Mouse (Mus musculus) gastrocnemius, adult 8-10 months (tissue): ENCODE data around the gene Pdxdc1. TPM values are rescaled to one million over a fixed set of nuclear protein-coding genes. Genes with fewer than 3 reads are reported as not detected.
"Not testable (repeated sequence)": the region's sequence is repeated elsewhere in the genome, so short reads cannot be mapped to it uniquely, and the experiment has no call there.

Source experiments
- DNase-seq, 2 experiments: peaks; one replicate each; pipeline ENCODE4 v3.0.0; 2022; ENCODE audit warnings: low spot score in 2 of 2
- total RNA-seq, 4 experiments: library from RNA; stranded (reverse); gene quantifications; 2 replicates each; pipeline ENCODE4 v1.2.4; 2022

The Pdxdc1 gene
- total RNA-seq, 4 experiments from 2014 or later: 48.2 to 53.4 (median 50.5) TPM

DNA sequence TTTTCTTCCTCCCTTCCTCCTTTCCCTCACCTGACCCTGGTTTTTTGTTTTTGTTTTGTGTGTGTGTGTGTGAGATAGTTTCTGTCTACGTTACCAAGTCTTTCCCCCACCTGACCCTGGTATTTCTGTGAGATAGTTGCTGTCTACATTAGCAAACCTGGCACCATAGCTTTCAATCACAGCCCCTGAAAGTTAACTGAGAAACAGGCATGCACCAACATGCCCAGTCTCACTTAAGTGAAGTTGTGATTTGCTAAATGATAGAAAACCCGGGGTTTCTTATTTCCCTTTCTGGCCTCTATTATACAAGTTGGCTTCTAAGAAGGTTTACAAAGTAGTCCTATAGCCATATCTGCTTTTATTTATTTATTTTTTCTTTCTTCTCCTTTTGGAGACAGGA lies 12.5 kb downstream of the Pdxdc1 start:
- no peak for DNase-seq

DNA sequence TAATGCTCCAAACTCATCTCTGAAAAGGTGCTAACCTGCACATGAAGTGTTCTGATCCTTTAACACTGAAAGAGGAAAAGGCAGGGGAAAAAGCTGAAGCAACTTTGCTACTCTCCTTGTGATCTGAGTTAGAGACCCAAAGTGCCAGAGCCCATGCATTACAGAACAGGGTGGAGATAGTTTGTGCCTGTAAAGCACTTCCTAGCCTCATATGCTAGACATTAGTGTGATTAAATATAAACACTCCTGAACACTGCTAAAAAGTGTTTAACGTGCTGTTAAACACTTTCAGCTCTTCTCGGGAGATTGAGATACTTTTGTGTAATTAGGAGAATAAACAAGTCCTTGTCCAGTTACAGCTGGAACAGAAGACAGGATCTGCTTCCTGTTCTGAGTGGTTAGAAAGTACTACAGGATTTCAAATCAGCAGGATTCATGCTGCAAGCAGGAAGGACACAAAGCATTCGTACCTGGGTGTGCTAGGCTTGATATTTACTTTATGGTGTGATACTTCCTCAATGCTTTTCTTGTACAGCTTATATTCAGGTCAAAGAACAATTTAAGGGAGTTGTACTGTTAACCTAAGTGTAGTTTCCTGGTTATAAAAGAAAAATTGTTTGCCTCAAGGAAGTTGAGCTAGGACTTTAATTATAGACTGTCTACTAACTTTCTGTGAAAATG lies 19.7 kb downstream of the Pdxdc1 start:
- DNase-seq: no peak

DNA sequence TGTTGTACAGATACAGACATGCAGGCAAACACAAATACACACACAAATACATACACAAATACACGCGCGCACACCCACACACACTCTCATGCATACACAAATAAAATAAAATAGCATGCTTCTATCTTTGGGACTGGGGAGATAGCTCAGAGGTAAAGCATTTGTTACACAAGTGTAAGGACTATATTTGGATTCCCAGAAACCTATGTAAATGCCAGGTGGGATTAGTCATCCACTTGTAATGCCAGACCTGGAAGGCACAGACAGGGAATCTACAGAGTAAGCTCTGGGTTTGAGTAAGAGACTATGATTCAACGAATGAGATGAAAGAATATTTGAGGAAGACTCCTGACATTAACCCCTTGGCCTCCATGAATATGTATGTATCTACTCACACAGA lies 27.4 kb downstream of the Pdxdc1 start:
- DNase-seq: no peak

DNA sequence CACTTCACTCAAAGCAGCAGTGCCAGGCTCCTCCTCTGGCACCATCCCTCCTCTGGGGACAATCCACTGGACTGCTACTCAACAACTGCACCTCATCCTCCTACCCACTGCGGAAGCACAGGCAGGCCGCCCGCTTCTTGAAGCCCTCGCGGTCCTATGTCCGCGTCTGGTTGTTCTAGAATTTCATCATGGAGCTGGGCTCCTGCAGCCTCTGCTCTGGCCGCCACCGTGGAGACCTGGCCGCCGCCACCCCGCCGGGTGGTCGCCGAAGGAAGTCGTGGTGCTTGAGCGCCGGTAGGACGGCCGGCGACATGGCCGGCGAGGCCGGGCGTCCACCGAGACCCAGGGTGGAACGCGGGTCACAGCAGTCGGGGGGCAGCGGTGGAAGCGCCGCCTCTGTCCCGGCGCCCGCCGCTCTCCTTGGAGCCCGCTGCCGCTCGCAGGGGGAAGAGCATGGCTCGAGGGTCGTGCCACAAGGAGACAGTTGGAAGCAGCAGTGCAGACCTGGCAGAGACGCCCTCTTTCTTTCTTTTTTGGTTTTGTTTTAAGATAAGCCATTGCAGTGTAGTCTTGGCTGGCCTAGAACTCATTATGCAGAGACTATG lies 34.9 kb downstream of the Pdxdc1 start:
- no peak for DNase-seq

DNA sequence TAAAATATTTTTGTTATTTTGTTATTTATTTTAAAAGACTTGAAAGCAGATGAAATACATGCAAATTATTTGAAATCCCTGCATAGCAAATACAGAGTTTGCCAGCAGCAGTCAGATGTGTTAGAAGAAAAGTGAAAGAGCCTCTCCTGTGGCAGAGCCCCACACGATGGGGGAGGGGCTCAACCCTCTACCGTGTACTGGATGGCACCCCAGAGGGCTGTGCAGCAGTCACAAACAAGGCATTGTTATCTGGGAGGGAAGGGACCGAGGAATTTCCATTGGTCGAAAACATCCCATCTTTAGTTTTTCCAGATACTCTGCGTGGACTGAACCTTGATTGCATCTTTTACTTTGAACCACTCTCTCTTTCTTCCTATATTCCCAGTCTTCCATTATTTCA lies 35.5 kb downstream of the Pdxdc1 start:
- DNase-seq: not testable (repeated sequence)

DNA sequence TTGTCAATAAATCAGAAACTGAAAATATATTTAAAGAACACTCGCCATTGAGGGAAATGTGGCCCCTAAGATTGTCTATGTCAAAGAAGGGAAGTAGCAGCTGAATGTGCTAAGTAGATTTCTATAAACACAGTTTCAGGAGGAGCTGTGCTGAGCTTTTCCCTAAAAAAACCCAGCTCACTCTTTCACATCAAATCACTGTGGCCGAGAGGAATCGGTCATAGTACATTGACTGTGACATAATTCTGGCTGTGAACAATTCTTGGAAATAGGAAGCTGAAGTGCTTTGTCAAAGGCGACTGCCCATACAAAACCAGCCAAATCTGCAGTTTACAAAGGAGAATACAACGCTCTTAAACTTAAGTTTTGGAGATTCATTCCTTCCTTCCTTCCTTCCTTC lies 36.3 kb downstream of the Pdxdc1 start:
- no peak for DNase-seq

DNA sequence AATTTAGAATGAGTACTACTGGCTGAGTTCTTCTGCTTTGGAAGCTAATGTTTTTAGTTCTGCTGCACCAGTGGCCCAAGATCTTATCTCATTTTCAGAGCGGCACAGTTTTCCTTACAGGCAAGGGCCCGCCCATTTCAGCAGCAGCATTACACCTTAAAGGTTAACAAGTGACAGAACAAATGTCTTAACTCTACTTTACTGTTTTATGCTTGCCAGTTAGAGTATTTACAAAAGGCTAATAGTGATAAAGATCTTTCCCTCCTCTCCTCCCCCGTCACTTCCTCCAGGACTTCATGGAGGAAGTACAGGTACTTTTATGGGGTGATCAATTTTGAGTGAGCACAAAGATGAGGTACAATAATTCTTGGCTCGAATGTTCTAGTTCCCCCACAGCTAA lies 36.9 kb downstream of the Pdxdc1 start:
- no peak for DNase-seq

DNA sequence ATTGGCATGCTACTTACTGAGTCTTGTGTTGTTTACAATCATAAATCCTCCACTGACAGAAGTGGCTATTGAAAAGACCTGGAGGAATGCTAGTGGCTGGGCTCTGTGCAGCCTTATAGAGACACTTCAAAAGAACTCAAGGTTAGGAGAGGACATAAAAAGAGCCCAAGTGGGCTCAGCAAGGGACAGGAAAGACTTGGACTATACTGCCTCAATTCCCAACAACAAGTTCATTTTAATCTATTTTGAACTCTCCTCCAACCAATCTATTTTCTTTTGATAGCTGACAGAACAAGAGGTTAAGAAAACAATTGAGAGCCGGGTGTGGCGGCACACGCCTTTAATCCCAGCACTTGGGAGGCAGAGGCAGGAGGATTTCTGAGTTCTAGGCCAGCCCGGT lies 49.0 kb downstream of the Pdxdc1 start:
- no peak for DNase-seq

DNA sequence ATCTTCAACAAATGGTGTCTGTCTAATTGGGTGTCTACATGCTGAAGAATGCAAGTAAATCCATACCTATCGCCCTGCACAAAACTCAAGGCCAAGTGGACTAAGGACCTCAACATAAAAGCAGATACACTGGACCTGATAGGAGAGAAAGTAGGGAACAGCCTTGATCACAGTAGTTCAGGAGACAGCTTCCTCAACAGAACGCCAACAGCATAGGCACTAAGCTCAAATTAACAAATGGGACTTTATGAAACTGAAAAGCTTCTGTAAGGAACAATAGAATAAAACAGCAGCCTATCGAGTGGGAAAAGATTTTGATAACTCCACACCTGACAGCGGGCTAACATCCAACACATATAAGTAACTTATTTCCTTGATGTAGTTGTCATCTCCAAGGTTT lies 51.5 kb downstream of the Pdxdc1 start:
- DNase-seq: no peak

DNA sequence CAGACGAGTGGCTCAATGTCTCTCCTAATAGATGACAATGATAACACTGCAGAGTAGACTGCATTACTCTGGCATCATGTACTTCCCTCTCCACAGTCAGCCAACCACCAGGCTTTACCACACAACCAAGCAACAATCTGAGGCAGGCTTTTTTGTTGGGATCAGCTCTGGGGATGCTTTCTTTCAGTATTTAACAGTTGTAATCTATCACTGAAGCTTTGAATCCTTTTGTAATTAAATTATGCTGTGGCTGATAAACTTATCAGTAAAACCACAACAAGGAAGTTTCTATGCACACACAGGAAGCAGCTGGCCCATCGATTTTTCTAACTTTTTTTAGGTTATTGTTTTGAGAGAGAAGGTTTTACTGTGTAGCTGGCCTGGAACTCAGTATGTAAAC lies 54.6 kb downstream of the Pdxdc1 start:
- DNase-seq: no peak

DNA sequence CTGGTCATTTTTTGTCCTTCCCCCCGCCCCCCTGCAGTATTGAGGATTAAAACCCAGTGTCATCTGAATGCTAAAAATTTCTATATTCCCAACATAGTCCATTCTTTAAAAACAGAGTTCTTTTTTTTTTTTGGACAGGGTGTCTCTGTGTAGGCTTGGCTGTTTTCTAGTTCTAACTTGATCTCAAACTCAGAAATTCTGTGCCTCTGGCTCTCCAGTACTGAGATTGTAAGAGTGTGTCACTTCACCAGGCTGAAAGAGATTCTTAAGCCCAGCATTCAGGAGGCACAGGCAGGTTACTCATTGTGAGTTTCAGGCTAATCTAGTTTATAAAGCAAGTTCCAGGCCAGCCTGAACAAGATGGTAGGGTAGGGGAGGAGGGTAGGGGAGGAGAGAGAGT lies 56.3 kb downstream of the Pdxdc1 start:
- DNase-seq: no peak

DNA sequence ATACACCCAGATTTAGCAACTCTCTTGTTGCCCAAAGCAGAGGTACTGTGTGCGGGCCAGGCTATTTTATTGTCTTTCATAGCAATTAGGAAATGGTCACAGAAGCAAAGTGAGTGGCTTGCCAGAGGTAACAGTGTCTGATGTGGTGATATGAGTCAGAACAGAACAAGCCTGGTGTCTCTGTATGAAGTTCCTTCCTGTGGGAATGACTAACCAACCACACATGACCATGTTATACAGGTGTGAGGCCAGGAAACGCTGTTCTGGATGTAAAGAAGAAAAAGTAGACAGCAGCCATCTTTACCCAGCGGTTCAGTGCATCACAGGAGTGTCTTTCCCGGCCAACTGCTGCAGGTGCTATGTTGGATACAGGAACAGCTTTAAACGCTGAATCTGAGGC lies 57.9 kb downstream of the Pdxdc1 start:
- DNase-seq: no peak

DNA sequence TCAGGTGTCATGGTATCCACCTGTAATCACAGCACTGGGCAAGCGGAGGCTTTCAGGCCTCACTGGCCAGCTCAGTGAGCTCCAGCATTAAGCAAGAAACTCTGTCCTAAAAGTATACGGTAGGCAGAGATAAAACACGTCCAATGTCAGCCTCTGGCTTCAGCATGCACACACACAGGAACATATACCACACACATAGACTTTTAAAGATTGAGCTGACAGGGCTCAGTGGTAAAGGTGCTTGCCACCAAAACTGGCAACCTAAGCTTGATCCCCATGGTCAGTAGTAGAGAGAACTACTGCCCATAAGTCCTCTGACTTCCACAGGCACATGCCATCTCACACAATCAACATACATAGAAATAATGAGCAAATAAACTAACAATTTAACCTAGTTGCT lies 62.0 kb downstream of the Pdxdc1 start:
- no peak for DNase-seq

DNA sequence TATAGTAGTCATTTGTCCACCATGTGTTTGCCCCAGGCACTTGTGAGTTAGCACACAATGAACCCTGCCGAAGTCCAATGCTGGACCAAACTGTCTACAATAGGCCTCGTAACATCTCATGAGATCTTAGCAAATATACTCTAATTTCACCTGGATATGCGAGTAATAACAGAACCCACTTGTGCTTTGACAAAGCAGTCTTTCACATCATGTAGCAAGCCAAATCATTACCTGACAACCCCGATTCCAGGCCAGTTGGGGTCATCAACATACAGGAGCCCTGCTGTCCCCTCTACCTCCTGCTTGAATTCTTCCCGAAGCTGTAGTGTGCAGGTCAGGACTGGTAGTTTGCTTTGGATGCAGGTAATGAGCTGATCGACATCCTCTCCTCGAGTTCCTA lies 62.9 kb downstream of the Pdxdc1 start:
- DNase-seq: no peak

DNA sequence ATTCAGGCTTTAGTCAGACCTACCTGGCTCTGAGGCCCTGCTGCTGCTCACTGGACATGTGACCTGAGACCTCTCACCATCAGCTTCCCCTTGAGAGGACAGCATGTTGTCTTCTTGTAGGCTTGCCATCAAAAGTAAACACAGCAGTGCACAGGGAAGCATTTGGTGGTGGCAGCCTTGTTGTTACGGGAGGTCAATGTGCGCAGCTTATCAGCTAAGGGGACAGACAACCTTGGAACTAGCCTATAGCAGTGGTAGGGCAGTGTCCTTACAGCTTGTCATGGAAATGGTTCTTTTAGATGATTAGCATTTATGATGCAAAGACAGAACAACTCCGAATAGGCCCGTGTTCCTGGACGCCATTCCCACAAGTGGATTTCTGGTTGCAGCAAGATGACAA lies 68.5 kb downstream of the Pdxdc1 start:
- no peak for DNase-seq

DNA sequence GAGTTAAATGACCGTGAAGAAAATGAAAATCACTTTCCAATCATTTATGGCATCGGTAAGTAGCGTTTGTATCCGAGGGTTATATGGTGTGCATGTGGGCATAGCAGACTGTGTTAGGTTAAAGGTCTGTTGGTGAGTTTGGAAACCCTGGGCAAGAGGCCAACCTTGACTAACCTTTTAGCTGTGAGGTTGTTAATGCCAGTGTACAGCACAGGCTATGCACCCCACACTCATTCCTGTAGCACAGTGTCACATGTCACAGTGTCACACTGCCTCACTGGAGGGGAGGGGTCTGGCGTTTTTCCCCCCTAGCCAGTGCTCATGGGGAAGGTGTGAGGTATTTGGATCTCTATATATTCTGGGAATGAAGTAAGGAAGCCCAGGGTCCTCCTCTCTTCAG lies 71.3 kb downstream of the Pdxdc1 start:
- DNase-seq: no peak

DNA sequence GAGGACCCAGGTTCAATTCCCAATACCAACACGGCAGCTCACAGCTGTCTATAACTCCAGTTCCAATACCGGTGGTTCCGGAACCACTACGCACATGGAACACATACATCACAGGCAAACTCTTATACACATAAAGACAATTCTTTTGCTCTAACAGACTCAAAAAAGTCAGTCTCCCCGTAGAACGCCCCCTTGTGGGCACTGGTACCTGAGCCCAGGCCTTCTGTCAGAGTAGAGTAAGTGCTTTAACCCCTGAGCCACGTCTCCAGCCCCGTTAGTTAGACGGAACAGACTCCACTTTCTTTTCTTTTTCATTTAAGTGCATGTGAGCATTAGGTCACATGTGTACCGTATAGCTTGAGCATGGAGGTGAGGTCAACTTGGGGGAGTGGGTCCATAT lies 72.5 kb downstream of the Pdxdc1 start:
- no peak for DNase-seq

DNA sequence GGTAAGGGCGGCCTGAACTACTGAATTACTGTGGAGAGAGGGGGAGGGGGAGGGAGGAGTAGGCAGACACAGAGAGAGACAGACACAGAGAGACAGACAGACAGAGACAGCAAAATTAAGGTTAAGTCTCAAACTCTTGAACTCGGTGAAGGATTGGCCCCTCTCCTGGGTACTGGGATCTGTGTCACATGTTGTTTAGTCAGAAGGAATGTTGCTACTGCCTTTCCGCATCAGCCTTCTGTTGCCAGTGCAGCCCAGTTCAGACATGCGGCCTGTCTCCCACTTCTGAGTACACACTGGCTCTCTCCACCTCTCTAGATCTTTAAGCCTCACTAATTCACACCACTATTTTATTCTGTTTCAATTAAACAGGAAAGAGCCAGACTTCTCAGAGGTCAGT lies 76.4 kb downstream of the Pdxdc1 start:
- no peak for DNase-seq

DNA sequence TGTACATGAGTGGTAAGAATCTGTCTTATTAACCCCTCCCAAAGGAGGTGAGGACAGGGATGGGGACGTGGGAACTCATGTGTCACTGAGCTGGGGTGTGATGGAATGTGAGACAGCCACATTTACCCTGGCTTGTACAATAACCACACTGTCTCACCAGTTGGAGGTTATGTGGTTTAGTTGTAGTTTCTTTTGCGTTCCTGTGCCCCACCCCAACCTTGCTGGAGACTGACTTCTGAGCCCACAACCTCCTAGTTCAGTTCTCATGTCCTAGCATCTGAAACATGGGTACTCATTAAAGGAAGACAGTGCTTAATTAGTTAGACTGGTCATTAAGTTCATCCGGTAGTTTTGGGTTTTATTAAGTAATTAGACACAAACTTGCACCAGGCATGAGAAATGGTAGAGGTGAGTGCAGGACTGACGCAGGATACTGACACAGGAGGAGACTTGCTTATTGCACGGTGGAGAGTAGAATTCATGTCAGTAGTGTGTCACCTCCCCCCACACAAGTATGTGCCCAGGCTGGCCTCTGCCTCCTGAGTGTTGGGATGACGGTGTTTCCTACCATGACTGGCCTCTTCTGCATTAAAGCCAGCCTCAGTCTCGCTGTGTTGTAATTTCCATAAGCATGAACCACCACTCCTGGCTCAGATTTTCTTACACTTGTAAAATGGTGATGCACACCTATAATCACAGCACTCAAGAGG lies 77.0 kb downstream of the Pdxdc1 start:
- no peak for DNase-seq

DNA sequence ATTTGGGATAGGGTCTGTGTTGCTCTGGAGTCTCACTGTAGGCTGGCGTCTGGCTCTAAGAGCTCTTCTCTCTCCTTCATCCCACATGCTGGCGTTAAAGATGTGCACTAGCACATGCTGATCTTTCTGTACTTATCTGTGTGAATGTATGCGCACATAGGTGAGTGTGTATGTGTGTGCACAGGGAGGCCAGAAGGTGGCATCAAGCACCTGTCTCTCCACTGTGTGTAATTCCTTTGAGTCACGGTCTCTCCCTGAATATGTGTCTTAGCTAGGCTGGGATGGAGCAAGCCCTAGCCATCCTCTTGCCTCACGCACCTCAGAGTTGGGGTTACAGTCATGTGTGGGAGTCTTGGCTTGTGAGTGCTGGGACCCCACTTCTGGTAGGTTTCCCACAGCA lies 82.2 kb downstream of the Pdxdc1 start:
- DNase-seq: no peak

DNA sequence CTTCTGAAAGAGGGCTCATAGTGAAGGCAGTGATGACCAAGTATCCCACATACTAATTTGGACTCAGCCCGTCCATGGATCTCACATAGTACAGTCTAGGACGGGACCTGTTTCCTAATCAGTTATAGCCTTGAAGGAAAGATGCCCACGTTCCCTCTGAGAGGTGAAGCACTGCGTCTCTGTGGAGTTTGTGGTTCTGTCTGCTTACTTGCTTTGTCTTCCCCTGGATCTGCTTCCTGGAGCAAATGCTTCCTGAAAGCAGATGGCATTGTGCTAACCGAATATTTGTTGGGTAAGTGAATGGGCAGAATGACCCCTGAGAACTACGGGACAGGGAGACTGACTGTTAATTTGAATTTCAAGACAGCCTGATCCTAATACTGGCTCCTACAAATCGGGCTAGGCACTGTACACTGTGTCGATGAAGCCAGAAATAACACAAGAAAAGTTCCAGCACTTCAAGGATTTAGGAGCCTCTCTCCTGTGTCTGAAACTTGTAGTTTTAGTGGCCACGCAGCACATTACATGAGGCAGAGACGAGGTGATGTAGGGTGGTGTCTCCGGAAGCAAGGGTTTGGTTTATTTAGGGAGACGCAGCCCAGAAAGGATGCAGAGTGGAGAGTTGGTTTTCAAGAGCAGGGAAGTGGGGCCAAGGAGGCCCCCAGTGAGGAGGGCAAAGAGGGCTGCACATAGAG lies 83.0 kb downstream of the Pdxdc1 start:
- no peak for DNase-seq

DNA sequence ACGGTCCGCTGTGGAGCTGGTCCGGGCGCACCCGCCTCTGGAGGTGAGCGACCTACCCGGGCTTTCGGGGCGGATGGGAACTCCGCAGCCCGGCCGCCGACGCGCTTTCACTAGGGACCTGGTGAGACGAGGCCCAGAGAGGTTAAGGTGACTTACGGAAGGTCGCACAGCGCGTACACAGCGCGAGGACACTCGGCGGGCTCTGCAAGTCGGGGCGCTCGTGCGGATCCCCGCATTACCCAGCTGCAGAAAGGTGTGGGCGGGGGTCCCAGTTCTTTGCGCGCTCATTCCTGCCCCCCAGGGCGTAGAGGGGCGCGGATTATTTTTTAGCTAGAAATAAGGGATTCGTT lies 83.6 kb downstream of the Pdxdc1 start:
- DNase-seq: no peak
